Mouse (Mus musculus): ENCODE measurements around the gene Rspry1. TPM values are rescaled to one million over a fixed set of nuclear protein-coding genes. Genes with fewer than 3 reads are reported as not detected.

Gene Rspry1
- polyA plus RNA-seq, 1 experiment from 2014 or later: 11.1 TPM

DNA sequence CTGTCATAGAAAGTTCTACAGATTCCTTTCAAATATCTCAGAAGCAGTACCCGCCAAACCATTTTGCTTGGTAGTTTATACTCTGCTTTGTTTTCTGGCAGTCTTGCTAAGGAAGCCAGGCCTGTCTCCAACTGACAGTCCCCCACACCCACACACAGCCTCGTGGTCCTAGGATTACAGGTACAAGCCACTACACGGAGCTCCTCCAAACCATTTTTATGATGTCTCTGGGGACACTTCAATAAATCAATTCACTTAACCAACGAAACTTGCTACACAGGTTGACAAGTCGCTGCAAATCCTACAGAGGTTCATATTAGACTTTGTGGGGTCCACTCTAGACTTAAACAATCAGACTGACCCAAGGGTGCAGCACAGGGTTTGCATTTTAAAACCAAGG is 1.3 kb upstream of the Rspry1 start:
- Histone ChIP-seq H3K4me2 (ENCODE audit: low read depth, low read length) (peak overlapping the region; percentile 82), H3K27ac (ENCODE audit: low read depth) (peak overlapping the region; percentile 95; the same call in 1 of the 2 replicates), H3K4me3 (ENCODE audit: low read depth, low read length) (peak overlapping the region; percentile 98), H3K9ac (replicated peaks) (peak overlapping the region; percentile 87), H3K27me3 (ENCODE audit: insufficient read depth, low read length) (no peaks in the 10 kb centered on the region), H3K4me1 (ENCODE audit: insufficient read depth) (peaks cover 12% of the 10 kb centered on the region; the same call in 1 of the 2 replicates), H3K9me3 (ENCODE audit: low read length) (no peaks in the 10 kb centered on the region), H3K36me3 (replicated peaks; ENCODE audit: insufficient read depth, low read length) (no peaks in the 10 kb centered on the region)
- ATAC-seq (no peak), DNase-seq (no peak)
- 15% methylated on average over 5 of the region's 5 CpGs for WGBS (ENCODE audit: insufficient replicate concordance)
- no peak for TF ChIP-seq CTCF (IDR thresholded peaks at IDR 0.05; ENCODE audit: low read depth)
- no peak for TF ChIP-seq EP300 (IDR thresholded peaks at IDR 0.05; ENCODE audit: low read depth)

DNA sequence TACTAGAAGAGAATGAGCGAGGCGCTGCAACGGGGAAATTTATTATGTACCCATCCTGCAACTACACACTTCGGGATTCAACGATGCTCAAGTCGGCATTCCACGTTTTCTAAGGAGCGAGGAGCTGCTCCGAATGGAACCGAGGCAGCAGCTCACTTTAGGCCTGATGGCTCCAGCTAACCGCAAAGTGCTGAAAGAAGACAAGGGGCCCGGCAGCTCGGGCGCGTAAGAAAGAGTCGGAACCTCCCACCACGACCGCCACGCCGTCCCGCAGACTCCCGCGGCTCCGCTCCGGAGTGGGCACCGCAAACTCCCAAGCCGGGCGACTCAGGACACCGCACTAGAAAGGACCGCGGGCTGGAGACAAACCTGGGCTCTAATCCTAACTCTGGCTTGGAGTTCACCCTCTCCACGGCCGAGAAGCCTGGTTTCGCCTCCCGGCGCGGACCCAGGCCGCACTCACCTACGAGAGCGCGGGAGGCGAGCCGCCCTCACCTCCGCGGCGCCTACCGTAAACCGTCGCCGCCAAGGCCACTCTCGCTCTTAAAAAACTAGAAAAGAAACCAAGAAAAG is 617 bp upstream of the Rspry1 start:
- peak overlapping the region; percentile 87 for H3K9ac ChIP-seq (replicated peaks)
- H3K27ac ChIP-seq (ENCODE audit: low read depth): peak overlapping the region; percentile 95
- H3K27me3 ChIP-seq (ENCODE audit: insufficient read depth, low read length): no peaks in the 10 kb centered on the region
- peak overlapping the region; percentile 82 for H3K4me2 ChIP-seq (ENCODE audit: low read depth, low read length)
- no peaks in the 10 kb centered on the region for H3K36me3 ChIP-seq (replicated peaks; ENCODE audit: insufficient read depth, low read length)
- DNase-seq (peak; percentile 57), ATAC-seq (peak; percentile 36)
- H3K4me1 ChIP-seq (ENCODE audit: insufficient read depth): peaks cover 12% of the 10 kb centered on the region; the same call in 1 of the 2 replicates
- WGBS (ENCODE audit: insufficient replicate concordance): under 1% methylated on average over 51 of the region's 51 CpGs
- TF ChIP-seq CTCF (IDR thresholded peaks at IDR 0.05; ENCODE audit: low read depth): no peak
- no peak for TF ChIP-seq EP300 (IDR thresholded peaks at IDR 0.05; ENCODE audit: low read depth)
- H3K4me3 ChIP-seq (ENCODE audit: low read depth, low read length): peak overlapping the region; percentile 98
- H3K9me3 ChIP-seq (ENCODE audit: low read length): no peaks in the 10 kb centered on the region

DNA sequence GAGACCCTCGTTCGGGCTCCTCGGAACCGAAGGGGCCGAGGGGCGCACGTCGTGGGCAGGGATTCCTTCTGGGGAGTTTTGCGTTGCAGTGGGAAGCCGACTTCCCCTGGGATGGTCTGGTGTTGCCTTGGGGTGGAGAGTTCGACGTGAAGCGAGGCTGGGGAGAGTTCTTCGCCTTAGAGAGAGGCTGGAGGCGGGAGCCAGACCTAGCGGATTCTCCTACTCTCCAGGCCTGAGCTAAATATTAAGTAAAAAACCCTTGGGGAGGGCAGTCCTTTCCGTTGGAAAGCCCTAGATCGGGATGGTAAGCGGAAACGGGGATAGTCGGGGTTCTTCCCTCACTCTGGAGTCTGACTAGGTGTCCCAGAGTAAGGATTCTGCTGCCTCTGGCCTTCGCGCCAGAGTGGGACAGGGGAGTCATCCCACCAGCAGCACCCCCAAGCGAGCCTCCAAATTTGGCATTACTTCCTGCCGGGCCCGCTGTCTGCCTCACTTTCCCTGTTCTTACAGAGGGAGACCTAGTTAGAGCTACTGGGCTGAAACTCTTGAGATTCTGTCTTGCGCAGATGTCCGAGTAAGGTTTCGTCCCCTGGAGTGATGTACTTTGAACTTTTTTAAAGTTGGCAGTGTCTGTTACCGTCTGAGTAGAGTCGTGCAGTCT is 864 bp downstream of the Rspry1 start:
- DNase-seq: peak; percentile 34
- TF ChIP-seq EP300 (IDR thresholded peaks at IDR 0.05; ENCODE audit: low read depth): no peak
- TF ChIP-seq CTCF (IDR thresholded peaks at IDR 0.05; ENCODE audit: low read depth): no peak
- Histone ChIP-seq H3K27me3 (ENCODE audit: insufficient read depth, low read length) (no peaks in the 10 kb centered on the region), H3K4me2 (ENCODE audit: low read depth, low read length) (peak overlapping the region; percentile 88), H3K27ac (ENCODE audit: low read depth) (peak overlapping the region; percentile 95), H3K4me1 (ENCODE audit: insufficient read depth) (peaks cover 12% of the 10 kb centered on the region; the same call in 1 of the 2 replicates), H3K9me3 (ENCODE audit: low read length) (no peaks in the 10 kb centered on the region), H3K4me3 (ENCODE audit: low read depth, low read length) (peak overlapping the region; percentile 98), H3K36me3 (replicated peaks; ENCODE audit: insufficient read depth, low read length) (no peaks in the 10 kb centered on the region), H3K9ac (replicated peaks) (peak overlapping the region; percentile 98)
- ATAC-seq: no peak
- 1% methylated on average over 31 of the region's 31 CpGs for WGBS (ENCODE audit: insufficient replicate concordance)

DNA sequence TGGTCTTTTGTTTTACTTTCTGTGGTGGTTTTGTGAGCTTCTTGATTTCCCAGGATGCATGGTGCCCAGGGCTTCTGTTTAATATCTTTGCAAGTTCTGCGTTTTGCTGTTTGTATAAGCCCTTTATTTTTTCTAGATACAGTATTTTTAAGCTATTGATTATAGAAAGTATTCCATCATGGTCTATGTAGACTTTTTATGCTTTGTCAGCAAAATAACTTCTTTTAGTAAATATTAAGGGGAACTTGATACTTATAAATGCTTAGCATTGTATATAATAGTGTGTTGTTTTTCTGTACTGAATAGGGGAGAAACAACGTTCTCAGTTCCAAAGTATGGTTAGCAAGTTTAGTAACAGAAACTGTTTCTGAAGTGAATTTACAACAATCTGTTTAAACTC is 2.3 kb downstream of the Rspry1 start:
- Histone ChIP-seq H3K27me3 (ENCODE audit: insufficient read depth, low read length) (no peaks in the 10 kb centered on the region), H3K4me3 (ENCODE audit: low read depth, low read length) (no peak overlapping the region), H3K4me2 (ENCODE audit: low read depth, low read length) (no peak overlapping the region), H3K9ac (replicated peaks) (no peak overlapping the region), H3K4me1 (ENCODE audit: insufficient read depth) (peaks cover 12% of the 10 kb centered on the region; the same call in 1 of the 2 replicates), H3K27ac (ENCODE audit: low read depth) (no peak overlapping the region), H3K9me3 (ENCODE audit: low read length) (no peaks in the 10 kb centered on the region), H3K36me3 (replicated peaks; ENCODE audit: insufficient read depth, low read length) (no peaks in the 10 kb centered on the region)
- TF ChIP-seq CTCF (IDR thresholded peaks at IDR 0.05; ENCODE audit: low read depth): no peak
- TF ChIP-seq EP300 (IDR thresholded peaks at IDR 0.05; ENCODE audit: low read depth): no peak
- WGBS (ENCODE audit: insufficient replicate concordance): 77% methylated on average over 2 of the region's 2 CpGs
- ATAC-seq: no peak
- DNase-seq: no peak

DNA sequence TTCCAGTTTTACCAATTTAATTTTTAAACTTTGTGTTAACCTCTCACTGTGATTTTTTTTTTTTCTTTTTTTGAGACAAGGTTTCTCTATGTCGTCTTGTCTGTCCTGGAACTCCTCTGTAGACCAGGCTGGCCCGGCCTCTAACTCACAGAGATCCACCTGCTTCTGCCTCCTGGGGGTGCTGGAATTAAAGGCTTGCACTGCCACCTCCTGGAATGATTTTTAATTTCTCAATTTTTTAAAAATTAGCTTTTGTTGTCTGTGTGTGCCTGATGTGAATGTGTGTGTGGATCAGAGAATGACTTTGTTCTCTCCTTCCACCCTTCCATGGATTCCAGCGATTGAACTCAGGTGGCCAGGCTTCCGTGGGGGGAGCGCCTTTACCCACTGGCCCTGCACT is 5.3 kb downstream of the Rspry1 start:
- Histone ChIP-seq H3K4me1 (ENCODE audit: insufficient read depth) (peaks cover 6% of the 10 kb centered on the region; the same call in 1 of the 2 replicates), H3K9me3 (ENCODE audit: low read length) (no peaks in the 10 kb centered on the region), H3K9ac (replicated peaks) (no peak overlapping the region), H3K27ac (ENCODE audit: low read depth) (no peak overlapping the region), H3K27me3 (ENCODE audit: insufficient read depth, low read length) (no peaks in the 10 kb centered on the region), H3K4me2 (ENCODE audit: low read depth, low read length) (no peak overlapping the region), H3K4me3 (ENCODE audit: low read depth, low read length) (no peak overlapping the region), H3K36me3 (replicated peaks; ENCODE audit: insufficient read depth, low read length) (no peaks in the 10 kb centered on the region)
- ATAC-seq: no peak
- TF ChIP-seq CTCF (IDR thresholded peaks at IDR 0.05; ENCODE audit: low read depth): peak; percentile 25; the same call in 1 of the 2 replicates
- TF ChIP-seq EP300 (IDR thresholded peaks at IDR 0.05; ENCODE audit: low read depth): no peak
- 93% methylated on average over 5 of the region's 5 CpGs for WGBS (ENCODE audit: insufficient replicate concordance)
- DNase-seq: no peak

DNA sequence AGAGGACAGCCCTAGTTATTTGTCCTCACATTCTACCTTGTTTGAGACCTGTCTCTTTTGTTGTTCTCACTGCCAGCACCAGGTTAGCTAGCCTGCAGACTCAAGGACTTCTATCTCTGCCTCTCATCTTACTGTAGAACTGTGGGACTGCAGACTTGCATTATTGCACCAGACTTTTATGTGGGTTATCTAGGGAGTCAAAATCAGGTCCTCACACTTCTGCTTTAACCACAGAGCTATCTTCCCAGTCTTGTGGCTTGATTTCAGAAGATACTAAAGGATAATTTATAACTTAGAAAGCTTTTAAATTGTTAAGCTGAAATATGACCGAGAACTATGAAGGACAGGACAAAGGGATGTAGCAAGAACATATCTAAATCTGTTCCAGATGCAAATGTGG is 23.1 kb downstream of the Rspry1 start:
- no peak overlapping the region for H3K9ac ChIP-seq (replicated peaks)
- H3K27me3 ChIP-seq (ENCODE audit: insufficient read depth, low read length): no peaks in the 10 kb centered on the region
- H3K4me3 ChIP-seq (ENCODE audit: low read depth, low read length): no peak overlapping the region
- WGBS (ENCODE audit: insufficient replicate concordance): 85% methylated on average over 1 of the region's 1 CpGs
- peaks cover 12% of the 10 kb centered on the region; the same call in 1 of the 2 replicates for H3K36me3 ChIP-seq (replicated peaks; ENCODE audit: insufficient read depth, low read length)
- ATAC-seq (no peak), DNase-seq (no peak)
- no peaks in the 10 kb centered on the region for H3K9me3 ChIP-seq (ENCODE audit: low read length)
- no peak overlapping the region for H3K27ac ChIP-seq (ENCODE audit: low read depth)
- TF ChIP-seq CTCF (IDR thresholded peaks at IDR 0.05; ENCODE audit: low read depth): no peak
- TF ChIP-seq EP300 (IDR thresholded peaks at IDR 0.05; ENCODE audit: low read depth): no peak
- no peak overlapping the region for H3K4me2 ChIP-seq (ENCODE audit: low read depth, low read length)
- no peaks in the 10 kb centered on the region for H3K4me1 ChIP-seq (ENCODE audit: insufficient read depth)

Data from liver, postnatal 0 days (tissue).